Mouse (Mus musculus) gastrocnemius, postnatal 25 days (tissue): Measurements from ENCODE around the gene Cdiptos. TPM values are rescaled to one million over a fixed set of nuclear protein-coding genes. Genes with fewer than 3 reads are reported as not detected.
A peak's percentile ranks its signal among the peaks of the same experiment; 100 is the strongest.

ENCODE experiments used
- DNase-seq: peaks from one replicate; pipeline ENCODE4 v3.0.0; 2022
- total RNA-seq, 2 experiments: library from RNA; stranded (reverse); gene quantifications; 1 replicate in 1 of 2; 2 replicates in 1 of 2; pipeline ENCODE4 v1.2.3; 2021

Cdiptos gene
- total RNA-seq, 2 experiments from 2014 or later, result not detected

GRCm38 (mm10) chr7:126923999-126924398 is 51.9 kb downstream of the Cdiptos start:
- DNase-seq, result no peak

- peak; percentile 63 for DNase-seq
Observed at GRCm38 (mm10) chr7:126922624-126923060, 53.3 kb downstream of the Cdiptos start, which contains the start of gene Tmem219. TSS of gene Tmem219 (minus strand) at chr7:126922917.

Other genes starting within 250 kb of the Cdiptos start
- 10 to 100 TPM; 21.4 to 23.8 TPM for gene Mapk3, start 216.5 kb downstream of the Cdiptos start, total RNA-seq
- 1 to 10 TPM in 1 of 2 experiments, under 1 TPM in 1; 0.49 to 1.6 TPM for gene Gdpd3, start 209.8 kb downstream of the Cdiptos start, total RNA-seq
- 10 to 100 TPM; 63.8 to 69.0 TPM for gene Ypel3, start 199.1 kb downstream of the Cdiptos start, total RNA-seq
- gene Tbx6, start 194.6 kb downstream of the Cdiptos start, total RNA-seq, result under 1 TPM; 0.20 to 0.62 TPM
- gene Ppp4c, start 183.6 kb downstream of the Cdiptos start, total RNA-seq, result 10 to 100 TPM; 21.7 to 26.8 TPM
- gene Fam57b, start 178.4 kb downstream of the Cdiptos start, total RNA-seq, result 10 to 100 TPM; 50.5 to 55.3 TPM
- gene 4930451I11Rik, start 144.5 kb downstream of the Cdiptos start, total RNA-seq, result not detected
- gene Doc2a, start 128.7 kb downstream of the Cdiptos start, total RNA-seq, result not detected
- 1 to 10 TPM; 4.2 to 5.0 TPM for gene Hirip3, start 114.1 kb downstream of the Cdiptos start, total RNA-seq
- 10 to 100 TPM; 11.2 to 11.8 TPM for gene Ino80e, start 113.7 kb downstream of the Cdiptos start, total RNA-seq
- 10 to 100 TPM; 20.3 to 26.4 TPM for gene Taok2, start 91.4 kb downstream of the Cdiptos start, total RNA-seq
- gene Tmem219, start 53.2 kb downstream of the Cdiptos start, total RNA-seq, result 1 to 10 TPM; 8.2 to 9.1 TPM
- 1 to 10 TPM; 1.8 to 2.2 TPM for gene Kctd13, start 47.2 kb downstream of the Cdiptos start, total RNA-seq
- gene Asphd1, start 26.5 kb downstream of the Cdiptos start, total RNA-seq, result not detected
- gene Sez6l2, start 25.5 kb downstream of the Cdiptos start, total RNA-seq, result 1 to 10 TPM; 1.6 to 1.7 TPM
- 10 to 100 TPM; 30.5 to 31.2 TPM for gene Cdipt, start 184 bp downstream of the Cdiptos start, total RNA-seq
- gene Mvp, start 38.5 kb upstream of the Cdiptos start, total RNA-seq, result 10 to 100 TPM; 20.4 to 23.3 TPM
- gene Pagr1b, start 40.4 kb upstream of the Cdiptos start, total RNA-seq, result not detected
- gene Pagr1a, start 41.3 kb upstream of the Cdiptos start, total RNA-seq, result 1 to 10 TPM; 2.4 to 8.7 TPM
- gene Gm42742, start 45.0 kb upstream of the Cdiptos start, total RNA-seq, result 10 to 100 TPM; 15.9 to 17.5 TPM
- gene Prrt2, start 45.1 kb upstream of the Cdiptos start, total RNA-seq, result under 1 TPM; 0.77 to 0.86 TPM
- 10 to 100 TPM; 64.0 to 66.1 TPM for gene Maz, start 50.9 kb upstream of the Cdiptos start, total RNA-seq
- 1 to 10 TPM; 1.8 to 2.3 TPM for gene Kif22, start 66.4 kb upstream of the Cdiptos start, total RNA-seq
- gene Zg16, start 111.2 kb upstream of the Cdiptos start, total RNA-seq, result not detected
- under 1 TPM; 0.59 to 0.91 TPM for gene AI467606, start 115.3 kb upstream of the Cdiptos start, total RNA-seq
- under 1 TPM; 0.43 to 0.51 TPM for gene Qprt, start 146.1 kb upstream of the Cdiptos start, total RNA-seq
- gene Spn, start 161.7 kb upstream of the Cdiptos start, total RNA-seq, result under 1 TPM; 0.13 to 0.16 TPM
- gene Cd2bp2, start 220.0 kb upstream of the Cdiptos start, total RNA-seq, result 10 to 100 TPM; 26.2 to 28.2 TPM
- gene Tbc1d10b, start 232.4 kb upstream of the Cdiptos start, total RNA-seq, result 10 to 100 TPM; 32.8 to 34.1 TPM
- gene Mylpf, start 232.8 kb upstream of the Cdiptos start, total RNA-seq, result over 10,000 TPM; 49,123 to 49,891 TPM